Mouse (Mus musculus) megakaryocyte-erythroid progenitor cell, adult 5-6 weeks (primary cell): ENCODE measurements around the gene Timmdc1. TPM values are rescaled to one million over a fixed set of nuclear protein-coding genes. Genes with fewer than 3 reads are reported as not detected.

Experiments used
- ATAC-seq: replicated peaks from 2 replicates; pipeline ENCODE4 v1.8.0; 2016; ENCODE audit warnings: mild to moderate bottlenecking, inconsistent platforms; ENCODE audit not compliant: severe bottlenecking, poor library complexity, low FRiP score, low TSS enrichment
- total RNA-seq, 2 experiments: library from RNA; stranded (forward) in 1 of 2; stranded (reverse) in 1 of 2; fragments of 200-1000, 215-1000 nt in 1 of 2; fragments of >200 nt in 1 of 2; fragmentation: Nextera tagmentation in 1 of 2; gene quantifications; 2 replicates each; pipeline ENCODE4 v1.2.3; 2014 to 2017

Gene Timmdc1
- total RNA-seq, 2 experiments from 2014 or later = 22.1 to 33.0 TPM

DNA sequence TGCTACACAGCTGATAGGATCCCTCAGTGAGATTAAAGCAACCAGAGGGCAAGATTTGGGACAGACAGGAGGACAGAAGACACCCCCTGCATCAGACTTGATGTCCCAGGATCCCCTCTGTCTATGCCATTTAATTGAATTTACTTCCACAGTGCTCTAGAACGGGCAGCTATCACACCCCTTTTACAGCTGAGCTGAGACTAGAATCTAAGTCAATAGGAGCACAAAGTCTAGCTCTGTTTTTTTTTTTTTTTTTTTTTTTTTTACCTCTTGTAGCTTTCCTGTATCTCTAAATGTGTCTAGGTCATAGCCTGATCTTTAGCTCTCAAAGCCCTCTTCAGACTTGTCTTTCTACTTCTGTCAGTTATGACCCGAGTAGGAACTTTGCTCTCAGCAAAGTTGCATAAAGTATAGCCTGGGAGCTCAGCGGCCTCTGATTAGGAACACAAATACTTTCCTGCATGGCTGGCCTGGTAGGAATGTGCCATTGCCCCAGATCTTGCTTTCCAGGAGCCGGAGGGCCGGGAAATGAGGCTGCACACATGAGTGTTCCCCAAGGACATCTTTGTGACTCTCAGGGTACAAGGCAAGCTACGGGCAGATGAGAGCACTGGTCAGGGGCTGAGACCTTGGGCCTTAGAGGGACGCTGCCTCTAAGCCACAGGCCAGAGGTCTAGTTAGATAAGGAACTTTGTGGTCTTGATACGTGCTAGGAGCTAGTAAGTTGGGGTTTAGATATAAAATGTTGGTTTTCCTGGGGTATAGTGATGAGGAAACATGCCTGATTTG lies 54.4 kb downstream of the Timmdc1 start:
- 0 out of 2 replicates have a peak, but pooled peaks have one; percentile 31 for ATAC-seq

DNA sequence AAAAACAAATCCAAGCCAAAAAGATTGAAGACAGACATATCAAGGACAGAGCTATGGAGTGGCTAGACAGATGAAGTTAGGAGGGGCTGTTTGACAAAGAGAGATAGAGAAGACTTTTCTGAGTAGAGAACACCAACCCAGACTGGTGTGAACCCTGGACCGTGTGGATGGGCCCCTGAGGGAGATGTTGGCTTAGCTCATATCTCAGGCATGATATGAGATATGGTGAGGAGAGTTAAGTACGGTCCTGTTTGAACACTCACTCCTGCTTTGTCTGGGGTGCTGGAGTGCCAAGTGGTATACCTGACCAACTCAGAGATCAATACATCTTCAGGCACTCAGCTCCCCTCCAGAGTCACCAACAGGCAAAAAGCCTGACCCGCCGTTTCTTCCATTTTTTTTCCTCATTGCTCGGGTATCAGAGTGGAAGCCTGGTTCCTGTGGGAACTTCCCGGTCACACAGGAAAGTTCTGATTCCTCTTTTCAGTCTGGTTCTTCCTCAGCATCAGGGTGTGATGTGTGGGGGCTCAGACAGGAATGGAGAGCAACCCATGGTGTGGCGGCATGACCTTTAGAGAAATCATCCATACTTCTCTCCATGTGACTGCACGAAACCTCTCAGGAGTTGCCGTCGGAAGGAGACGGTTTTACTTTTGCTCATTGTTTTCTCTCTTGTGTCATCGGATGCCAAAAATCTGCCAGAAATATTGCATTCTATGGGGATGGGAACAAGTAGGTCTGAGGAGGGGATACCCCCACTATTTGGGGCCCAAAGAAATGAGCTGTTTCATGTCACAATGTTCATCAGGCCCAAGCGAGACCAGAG lies 55.2 kb downstream of the Timmdc1 start:
- ATAC-seq = 0 out of 2 replicates have a peak, but pooled peaks have one; percentile 21

DNA sequence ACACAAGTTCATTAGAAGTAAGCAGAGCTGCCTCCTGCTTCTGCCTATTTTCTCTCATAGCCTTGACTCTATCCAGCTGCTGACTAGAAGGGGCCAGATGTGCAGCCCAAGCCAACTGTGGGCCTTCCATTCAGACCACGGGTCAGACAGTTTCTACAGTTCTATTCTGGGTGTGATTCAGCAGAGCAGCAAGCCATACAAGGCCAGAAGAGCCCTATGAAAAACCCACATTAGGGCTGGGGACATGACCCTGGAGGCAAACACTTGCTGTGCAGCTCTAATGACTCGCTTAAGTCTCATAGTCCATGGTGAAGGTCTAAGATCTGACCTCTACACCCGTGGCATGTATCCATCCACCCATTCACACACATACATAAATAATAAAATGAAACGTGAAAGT lies 56.4 kb downstream of the Timmdc1 start:
- ATAC-seq = no peak

DNA sequence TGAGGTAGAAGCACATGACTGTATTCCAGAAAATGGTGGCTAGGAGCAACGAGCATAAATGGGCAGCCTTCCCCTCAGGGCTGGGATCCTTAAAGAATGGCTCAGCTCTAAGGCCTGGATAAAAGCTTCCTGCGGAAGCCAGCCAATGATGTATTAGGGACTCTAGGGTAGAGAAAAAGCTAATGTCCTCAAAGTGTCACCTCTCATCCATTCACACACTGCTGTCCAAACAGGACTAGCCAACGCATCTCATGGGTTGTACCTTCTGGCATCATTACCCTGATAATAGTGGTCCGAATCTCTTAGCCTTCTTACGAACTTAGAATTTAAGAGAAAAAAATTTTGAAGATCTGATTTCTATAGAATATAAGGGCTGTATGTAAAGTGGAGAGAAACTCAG lies 59.2 kb downstream of the Timmdc1 start:
- no peak for ATAC-seq

DNA sequence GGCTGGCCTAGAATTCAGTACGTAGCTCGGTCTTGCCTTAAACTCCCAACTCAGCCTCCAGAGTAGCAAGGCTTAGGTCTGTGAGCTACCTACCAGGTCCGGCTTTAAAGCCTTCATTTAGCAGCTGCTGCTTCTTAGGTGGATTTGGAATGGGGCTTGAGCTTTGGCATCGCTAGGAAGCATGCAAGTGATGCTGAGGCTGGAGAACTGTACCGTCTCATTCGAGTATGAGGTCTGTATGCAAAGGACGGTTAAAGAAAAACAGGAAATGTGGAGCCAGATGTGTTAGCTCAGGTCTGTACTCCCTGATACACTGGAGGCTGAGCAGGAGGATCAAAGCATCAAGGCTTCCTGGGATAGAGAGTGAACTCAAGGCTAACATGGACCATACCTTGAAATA lies 60.3 kb downstream of the Timmdc1 start:
- no peak for ATAC-seq

DNA sequence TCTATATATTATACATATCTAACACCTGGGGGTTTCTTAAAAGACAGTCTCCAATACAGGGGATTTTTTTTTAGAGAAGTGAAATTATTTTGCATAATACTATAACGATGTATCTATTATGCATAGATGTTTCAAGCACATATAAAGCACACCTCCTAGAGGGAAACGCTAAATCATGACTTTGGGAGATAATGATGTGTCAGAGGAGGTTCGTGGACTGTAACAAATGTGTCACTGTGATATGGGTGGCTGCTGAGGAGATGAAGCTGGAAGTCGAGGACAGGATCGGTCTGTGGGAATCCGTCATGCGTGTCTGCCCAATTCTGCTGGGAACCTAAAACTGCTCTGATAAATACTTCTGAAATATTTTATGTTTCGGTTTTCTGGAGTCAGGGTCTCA lies 60.7 kb downstream of the Timmdc1 start:
- no peak for ATAC-seq

DNA sequence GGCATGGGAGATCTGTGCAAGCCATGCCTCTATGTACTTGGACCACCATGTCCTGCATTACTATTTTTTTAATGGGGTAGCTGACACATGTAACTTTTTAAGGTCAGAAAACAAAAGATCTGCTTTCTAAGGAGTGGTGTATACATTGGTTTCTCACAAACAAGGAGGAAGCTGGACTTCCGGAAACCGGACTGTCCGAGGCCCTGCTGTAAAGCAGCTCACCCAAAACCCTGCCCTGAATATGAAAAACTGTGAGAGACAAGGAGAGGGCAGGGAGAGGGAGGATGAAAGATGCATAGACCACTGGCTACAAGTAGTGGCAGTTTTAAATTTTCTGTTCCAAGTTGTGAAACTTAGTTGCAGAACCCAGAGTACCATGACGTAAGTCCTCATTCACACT lies 62.5 kb downstream of the Timmdc1 start:
- ATAC-seq = no peak

DNA sequence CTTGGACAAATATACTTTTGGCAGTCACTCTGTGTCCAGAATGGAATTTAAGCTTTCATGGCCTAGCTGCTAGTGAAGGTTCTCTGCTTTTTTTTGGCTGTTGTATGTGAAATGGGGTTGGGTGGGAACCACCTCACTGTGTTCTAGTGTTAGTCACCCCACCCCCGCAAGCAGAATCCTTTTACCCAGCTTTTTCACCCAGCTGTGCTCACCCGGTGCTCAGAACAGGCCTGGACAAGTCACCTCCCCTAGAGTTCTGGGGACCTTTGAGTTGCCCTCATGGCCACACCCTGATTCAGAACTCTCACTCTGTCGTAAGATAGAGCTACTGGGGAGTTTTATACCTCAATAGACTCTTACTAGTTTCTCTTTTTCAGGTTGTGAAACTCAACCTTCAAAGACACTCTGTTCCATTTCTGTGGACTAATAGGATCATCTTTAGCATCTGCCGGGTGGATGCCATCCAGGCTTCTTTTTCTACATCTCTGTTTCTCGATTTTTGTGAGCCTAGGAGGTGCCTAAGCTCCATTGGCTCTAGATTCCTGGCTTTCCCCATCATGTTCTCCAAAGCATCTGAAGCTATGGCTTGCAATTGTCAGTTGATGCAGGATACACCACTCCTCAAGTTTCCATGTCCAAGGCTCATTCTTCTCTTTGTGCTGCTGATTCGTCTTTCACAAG lies 63.7 kb downstream of the Timmdc1 start:
- ATAC-seq = peak; percentile 24; the same call in 1 of the 2 replicates

DNA sequence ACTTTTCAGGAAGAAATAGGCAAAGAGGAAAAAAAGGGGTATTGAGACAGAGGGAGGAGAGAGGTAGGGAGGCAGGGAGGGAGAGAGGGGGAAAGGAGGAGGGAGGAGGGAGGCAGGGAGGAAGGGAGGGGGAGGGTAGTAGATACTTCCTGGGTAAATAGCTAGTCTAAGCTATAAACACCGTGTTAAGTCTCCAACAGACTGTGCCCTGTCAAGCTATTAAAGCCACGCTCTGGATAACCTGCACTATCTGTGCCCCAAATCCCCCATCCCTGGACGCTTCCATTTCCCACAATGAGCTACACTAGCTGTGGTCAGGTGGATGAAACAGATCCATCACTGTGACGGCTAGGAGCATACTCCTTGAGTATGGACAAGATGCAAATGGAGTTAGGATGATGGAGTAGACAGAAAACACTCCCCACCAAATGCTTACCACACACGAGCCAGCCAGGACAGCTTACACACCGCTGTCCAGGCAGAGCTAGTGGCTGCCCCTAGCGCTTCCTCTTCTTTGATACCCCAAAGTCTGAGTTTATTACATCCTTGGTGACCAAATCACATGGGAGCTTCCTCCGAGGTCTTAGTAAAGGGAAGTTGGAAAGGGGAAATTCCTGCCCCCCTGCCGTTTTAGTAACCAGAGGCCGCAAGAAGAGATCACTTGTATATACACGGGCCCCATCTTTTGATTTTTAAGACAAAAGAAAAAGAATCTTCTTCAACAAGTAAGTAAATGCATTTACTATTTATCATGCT lies 65.5 kb downstream of the Timmdc1 start:
- no peak for ATAC-seq

DNA sequence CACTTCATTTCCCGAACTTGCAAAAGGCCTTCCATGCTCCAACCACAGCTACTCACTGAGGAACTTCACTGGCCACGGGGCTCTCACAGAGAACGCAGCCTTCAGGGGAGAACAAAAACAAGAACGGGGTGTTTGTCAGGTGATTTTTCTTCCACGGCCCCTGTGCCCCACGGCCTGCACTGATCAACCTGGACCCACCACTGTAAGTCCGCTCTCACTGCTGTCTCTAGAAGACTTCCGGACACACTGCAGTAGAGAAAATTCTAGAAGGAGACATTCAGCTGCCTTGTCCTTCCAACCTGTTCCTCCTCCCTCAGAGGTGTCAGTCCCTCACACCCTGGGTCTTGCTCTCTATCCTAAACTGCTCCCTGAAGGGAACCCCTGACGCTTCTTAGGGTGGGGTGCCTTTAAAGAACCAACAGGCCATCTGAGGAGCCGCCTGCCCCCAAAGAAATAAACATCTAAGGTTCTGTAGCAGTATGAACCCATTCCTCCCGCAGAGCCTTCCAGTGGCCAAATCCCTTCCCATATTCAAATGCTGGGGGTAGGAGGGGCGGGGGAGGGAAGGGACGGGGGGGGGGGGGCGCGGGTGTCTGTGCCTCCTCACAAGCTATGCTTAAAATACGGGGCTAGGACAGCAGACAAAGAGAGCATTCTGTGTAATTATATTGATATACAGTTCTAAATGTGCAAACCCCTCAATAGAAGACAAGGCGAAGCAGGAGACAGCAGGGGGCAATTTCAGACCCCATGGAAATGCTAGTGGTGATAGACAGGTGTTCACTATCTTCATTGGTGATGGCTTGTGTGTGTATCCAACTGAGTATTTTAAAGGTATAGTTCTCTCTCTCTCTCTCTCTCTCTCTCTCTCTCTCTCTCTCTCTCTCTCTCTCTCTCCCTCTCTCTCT lies 66.7 kb downstream of the Timmdc1 start, which contains the start of gene Cd80:
Gene Cd80 (plus strand): TSS at position 51 of the 908 bp plus-strand sequence.
- ATAC-seq = no peak

DNA sequence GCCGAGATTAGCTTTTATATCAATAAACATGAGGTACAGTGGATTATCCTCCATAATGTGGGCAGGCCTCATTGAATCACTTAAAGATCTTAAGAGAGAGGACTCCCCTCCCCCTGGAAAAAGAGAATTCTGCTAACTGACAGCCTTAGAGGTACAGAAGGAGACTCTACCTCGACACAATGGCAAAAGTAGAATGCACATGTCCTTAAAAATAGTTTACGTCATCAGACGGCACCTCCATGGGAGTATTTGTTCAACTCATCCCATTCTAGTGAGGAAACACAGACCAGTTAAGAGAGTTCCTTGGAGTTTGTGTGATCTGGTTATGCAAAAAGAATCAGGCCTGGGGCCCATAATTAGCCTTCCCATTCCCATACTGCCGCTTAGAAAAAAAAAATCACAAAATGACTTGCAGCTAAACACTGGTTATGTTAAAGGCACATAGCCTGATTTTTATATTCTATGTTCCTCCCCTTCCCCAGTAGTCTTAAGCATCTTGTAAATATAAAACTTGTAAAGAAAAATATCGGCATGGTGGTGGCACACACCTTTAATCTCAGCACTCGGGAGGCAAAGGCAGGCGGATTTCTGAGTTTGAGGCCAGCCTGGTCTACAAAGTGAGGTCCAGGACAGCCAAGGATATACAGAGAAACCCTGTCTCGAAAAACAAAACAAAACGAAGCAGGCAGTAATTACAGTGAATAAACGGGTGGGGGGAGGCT lies 67.8 kb downstream of the Timmdc1 start:
- no peak for ATAC-seq

DNA sequence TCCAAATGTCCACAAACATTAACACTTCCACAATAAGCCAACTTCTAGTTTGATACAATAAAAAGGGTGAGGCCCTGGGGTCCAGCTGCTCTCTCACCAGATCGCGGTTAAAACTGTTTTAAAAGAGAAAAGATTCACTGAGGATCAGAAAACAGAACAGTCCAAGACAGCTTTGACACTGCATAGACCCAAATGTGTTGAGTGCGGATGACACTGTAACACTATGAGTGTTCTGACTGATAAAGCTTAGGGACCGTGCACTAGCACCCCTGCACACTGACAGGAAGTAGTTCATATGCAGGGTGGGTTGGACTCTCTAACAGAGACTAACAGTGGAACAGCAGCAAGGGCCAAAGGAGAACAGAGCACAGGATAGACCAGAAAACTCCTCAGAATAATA lies 68.5 kb downstream of the Timmdc1 start:
- ATAC-seq = peak; percentile 62

DNA sequence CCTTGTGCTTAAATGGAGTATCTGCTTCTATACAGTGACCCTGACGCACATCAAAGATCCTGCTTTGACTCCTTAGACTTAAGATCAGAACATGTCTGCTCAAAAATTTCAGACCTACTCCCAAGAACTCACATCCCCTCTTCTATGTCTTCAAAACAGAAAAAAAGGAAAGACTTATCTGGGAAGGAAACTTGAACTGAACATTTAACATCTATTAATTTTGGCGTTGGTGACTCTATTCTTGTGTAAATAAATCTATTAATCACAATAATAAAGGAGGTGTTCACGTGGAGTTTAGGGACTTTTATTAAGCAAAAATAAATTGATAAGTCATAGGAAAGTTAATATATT lies 69.3 kb downstream of the Timmdc1 start:
- ATAC-seq = no peak

DNA sequence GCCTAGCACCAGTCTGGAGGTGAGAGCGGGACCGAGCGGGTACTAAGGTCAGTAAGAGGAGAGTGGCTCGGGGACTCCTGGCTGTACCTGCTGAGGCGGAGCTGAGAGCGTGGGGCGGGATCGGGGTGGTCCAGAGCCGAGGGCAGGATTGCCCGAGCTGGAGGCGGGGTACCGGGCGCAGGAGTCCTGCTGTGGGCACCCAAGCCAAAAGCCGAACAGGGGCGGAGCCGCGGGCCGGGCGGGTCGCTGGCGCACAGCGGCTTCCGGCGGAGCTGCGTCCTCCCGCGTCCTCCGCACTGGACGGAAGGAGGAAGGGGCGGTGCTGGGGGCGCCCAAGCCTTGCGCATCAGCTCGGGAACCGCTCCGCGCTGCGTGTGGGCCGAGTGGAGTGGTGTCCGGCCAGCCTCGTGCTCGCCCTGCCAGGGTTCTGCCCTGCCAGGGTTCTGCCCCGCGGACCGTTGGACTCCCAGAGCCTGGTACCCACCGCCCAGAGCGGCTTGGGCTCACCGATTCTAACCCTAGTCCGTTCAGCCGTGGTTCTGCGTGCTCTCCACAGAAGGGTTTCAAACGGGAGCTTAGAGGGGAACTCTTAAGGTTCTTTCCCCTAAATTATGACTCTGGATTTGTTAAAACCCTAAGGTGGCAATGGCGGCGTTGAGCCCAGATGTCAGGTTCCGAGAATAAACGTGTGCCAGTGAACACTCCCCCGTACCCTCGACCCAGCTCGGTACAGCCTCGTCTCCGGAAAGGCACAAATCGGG lies 69.8 kb downstream of the Timmdc1 start, which contains the start of gene Adprh:
Gene Adprh (minus strand): TSS at position 262 of the 761 bp plus-strand sequence.
- ATAC-seq = peak; percentile 88

DNA sequence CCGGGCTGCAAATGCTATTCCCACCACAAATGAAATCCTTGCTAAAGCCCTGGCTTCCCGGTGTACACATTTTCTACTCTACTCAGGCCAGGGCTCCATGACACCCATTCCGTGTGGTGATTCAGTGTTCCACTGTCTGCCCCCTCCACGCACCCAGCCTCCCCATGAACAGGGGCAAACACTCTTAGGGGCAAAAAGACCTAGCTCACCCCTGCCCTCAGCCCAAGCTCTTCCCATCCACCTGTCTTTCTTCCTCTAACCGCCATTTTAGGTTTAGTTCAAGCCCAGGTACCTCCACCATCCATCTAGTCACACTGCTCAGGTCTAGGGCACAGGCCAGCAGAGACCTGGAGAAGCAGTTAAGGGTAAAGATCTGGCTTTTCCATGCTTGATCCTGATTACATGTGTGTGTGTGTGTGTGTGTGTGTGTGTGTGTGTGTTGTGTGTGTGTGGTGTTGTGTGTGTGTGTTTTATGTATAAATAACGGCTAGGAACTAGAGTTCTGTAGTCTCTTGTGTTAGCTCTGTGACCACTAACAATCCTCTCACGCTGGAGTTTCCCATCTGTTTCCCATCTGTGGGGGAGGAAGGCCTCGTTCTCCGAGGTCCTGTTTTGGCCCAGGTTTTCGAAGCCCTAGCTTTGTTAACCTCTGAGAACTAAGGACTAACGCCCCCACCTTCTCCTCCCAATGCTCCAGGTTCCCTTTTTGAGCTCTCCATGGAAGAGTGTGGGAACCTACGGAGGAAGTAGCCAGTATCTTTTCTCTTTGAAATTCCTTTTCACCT lies 70.8 kb downstream of the Timmdc1 start:
- ATAC-seq = no peak

DNA sequence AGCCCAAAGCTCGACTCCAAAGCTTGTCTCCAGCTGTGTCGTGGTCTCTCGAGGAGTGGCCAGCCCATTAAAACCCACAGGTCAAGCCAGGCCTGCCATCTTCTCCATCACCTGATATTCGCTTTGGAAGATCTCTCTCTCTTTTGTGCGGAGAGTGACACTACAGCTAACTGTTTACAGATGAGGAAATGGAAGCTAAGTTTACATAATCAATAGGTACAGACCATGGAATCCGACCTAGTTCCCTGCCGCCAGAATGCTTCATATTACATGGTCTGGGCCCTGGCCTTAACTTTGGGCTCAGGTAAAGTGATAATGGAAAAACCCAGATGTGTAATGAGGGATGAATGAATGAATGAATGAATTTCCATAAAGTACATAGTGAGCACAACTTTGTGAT lies 71.8 kb downstream of the Timmdc1 start:
- ATAC-seq = no peak
